Mouse (Mus musculus) ES-CJ7 (cell line): ENCODE measurements at regions not wholly inside any gene's neighbourhood (a gene's known extent, or its start where the extent isn't known, plus 50 kb on each side); places are given as distances from the start of the nearest gene placed in this dataset.

ENCODE experiments used
- DNase-seq: peaks from one replicate; pipeline ENCODE4 v3.0.0; 2011; ENCODE audit warnings: low read depth, low spot score

GRCm38 (mm10) chr4:72481748-72482147 is 281.0 kb upstream of the Tle1 start:
- DNase-seq: no peak

DNA sequence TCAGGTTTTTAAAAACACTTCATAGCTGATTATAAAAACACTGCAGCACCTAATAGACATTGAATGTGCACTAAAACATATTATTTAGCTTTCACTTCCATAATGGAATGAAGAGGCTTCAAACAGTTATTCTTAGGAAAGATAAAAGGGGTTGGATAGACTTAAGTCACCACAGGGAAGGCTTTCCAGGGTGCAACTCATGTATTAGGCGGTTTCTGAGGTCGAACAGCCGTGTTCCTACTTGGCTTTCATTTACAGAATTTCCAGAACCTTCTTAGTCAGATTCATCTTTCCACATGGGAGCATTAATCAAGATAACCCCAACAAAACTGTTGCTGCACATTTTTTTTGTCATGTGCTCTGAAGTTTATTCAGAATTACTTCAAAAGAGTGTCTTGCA is 279.8 kb upstream of the Tle1 start:
- DNase-seq: no peak

DNA sequence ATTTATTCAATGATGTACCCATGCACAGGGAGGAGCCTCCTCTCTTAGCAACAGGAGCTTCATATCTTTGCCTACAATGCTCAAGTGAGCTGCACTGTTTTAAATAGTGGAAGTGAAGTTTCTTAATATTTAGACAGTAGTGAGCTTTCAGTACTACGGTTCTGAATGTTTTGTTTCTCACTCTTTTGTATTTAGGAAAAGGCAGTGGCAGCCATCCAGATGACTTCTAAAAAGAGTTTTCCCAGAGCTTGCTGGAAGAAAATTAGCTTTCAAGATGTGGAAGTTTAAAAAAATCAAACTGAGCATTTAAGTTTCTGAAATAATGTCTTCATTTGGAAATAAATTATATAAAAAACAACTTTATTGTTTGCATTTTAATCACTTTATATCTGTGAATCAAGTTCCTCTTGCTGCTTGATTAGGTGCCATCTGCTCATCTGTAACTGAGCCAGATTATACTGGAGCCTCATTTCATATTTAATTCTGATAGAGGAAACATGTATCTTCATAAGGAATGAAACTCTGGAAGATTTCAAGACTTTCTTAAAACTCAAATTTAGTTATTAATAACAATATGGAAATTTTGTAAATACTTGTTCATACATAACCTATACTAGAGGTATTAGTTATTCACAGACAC is 268.6 kb upstream of the Tle1 start:
- no peak for DNase-seq

- DNase-seq: peak; percentile 3
These were observed 243.6 kb upstream of the Tle1 start for GRCm38 (mm10) chr4:72444177-72444770.

- DNase-seq: no peak
These were observed 236.6 kb upstream of the Tle1 start for GRCm38 (mm10) chr4:72437367-72437766.

- no peak for DNase-seq
These were observed 224.6 kb upstream of the Tle1 start for GRCm38 (mm10) chr4:72425316-72425715.

DNA sequence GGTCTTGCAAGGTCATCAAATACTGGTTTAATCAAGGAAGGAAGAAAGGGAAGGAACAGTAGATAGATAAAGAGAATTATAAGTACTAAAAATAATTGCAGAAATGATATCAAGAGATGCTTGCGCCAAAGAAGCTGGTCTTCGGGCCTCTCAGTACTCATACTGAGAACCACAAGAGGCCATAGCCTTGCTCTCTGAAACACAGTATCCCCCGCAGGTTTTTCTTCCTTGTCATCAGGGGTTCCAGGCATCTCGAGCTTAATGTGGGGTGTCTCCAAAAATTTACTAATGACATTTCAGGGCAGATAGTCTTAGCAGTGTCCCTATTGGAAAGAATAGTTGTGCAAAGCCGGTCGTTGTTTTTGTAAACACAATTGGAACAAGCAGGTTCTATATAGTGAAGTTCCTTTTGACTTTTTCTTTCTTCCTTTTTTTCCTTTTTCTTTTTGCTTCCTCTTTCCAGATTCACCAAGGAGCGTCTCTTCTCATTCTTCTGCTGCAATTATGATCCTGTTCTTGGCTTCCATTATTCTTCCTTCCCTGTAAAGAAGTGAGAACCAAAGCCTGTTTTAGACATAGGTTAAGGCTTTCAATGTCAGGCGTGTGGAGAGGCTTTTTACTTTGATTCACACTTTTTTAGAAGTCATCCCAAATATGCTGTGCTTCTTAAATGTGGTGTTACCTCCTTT is 211.5 kb upstream of the Tle1 start:
- DNase-seq: no peak

DNA sequence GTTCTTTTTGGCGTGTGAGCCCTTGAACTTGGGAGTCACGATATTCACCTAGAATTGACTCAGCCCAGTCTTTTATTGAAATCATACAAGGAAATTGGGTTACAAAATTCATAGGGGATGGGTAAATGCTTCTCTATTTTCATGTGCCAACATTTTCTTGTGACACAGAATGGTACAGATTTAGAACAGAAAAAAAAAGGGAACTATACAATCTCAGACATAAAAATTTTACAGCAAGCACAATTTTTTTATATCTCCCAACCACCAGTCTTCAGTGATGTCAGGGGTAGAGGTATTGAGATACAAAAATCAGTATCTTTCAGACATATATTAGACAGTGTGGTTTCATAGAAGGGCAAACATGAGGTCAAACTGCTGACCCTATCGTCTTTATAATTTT is 210.6 kb upstream of the Tle1 start:
- no peak for DNase-seq

GRCm38 (mm10) chr4:72400759-72401158 is 200.0 kb upstream of the Tle1 start:
- DNase-seq: no peak

GRCm38 (mm10) chr4:72391887-72392435 is 191.2 kb upstream of the Tle1 start:
- no peak for DNase-seq

DNA sequence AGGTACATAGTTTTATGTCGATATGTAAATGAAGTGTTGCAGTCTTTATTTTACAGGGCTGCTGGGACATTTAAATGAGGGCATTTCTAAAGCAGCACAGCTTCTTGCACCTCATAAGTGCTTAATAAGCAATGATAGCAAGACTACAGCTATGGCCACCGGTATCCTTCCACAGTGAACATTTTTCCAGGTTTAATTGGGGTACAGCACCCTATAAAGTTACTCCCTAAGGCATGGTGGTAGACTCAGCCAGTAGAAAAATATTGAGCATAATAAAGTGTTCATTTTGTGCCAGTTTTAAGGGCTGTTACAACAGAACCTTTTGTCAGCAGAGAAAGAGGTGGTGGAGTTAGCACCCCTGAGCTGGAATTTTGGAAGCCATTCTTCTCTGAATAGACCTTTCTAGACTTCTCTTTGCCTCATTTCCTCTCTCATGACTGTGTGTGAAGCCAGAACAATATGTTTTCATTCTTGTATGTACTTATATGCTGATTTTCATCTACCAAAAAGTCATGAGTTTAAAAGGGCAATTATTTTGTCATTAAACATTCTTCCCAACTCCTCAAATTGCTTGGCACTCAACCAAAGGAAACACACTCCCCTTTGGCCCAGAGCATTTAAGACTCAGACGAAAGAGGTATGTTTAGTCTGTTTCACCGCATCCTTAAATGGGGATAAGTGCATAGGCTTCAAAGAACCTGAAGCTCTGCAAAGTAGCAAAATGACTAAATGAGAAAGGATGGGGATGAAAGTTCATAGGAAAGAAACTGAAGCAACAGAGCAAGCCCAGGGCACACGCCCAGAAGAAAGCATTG is 189.3 kb upstream of the Tle1 start:
- no peak for DNase-seq

- no peak for DNase-seq
These were observed 184.2 kb upstream of the Tle1 start for GRCm38 (mm10) chr4:72384901-72385264.

DNA sequence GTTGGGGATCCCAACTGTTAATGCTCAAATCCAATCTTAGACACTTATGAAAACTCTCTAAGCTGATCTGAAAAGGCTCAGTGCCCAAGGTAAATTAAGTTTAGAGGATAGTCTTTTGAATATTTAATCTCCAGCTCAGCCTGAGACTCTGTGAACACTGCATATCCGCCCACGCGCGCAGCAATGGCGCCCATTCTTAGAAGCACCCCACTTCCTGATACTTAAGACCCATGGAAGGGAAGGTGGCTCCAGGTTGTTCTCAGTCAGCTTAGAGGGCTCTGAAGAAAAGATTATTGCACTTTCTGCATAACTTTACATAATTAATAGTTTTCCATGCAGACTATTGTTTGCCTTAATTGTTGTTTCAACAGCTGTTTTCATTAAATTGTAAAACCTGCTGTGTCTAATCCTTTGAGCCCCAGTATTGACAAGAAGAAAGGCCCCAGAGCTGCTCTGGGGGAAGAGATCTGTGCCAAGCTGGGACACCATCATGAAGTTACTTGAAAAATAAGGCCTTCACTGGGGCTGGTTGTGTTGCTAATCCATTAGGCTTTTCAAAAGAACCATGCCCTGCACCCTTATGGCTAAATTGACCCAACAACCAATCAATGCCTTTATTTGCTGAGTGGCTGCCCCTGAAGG is 183.7 kb upstream of the Tle1 start:
- no peak for DNase-seq

DNA sequence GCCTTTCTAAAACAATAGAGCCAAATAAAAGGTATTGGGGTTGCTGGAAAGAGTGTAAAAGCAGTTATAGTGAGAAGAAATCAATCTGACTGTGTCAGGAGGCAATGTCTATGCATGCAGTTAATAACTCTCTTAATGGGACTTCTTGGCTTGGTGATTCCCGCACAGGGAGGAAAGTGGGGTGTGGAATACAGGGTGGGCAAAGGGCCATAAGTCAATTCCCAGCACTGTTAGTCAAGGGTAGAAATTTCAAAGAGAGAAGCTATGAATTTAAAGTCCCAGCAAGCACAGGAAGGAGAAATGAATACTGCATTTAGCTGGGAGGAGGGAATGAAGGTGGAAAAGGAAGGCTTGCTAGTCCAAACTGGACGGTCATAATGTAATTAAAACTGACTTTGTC is 183.0 kb upstream of the Tle1 start:
- DNase-seq: no peak

- no peak for DNase-seq
These were observed 181.9 kb upstream of the Tle1 start for GRCm38 (mm10) chr4:72382517-72383147.

DNA sequence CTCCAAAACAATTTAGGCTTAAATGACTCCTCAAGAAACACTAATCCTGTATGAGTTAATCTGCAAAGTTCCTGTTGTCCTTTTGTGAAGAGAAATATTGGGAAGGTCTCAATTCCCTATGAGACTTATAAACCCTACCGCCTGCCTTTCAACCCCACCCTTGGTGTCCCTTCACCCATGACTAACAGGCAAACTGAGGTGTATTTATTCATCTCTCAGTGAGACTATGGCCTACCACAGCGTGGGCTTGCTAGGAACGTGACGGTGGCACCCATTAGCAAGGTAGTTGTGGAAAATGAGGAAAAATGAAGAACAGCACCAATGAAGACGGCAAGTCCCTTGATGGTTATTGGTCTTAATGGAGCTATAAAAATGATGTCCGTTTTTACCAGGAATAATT is 181.0 kb upstream of the Tle1 start:
- DNase-seq: no peak

DNA sequence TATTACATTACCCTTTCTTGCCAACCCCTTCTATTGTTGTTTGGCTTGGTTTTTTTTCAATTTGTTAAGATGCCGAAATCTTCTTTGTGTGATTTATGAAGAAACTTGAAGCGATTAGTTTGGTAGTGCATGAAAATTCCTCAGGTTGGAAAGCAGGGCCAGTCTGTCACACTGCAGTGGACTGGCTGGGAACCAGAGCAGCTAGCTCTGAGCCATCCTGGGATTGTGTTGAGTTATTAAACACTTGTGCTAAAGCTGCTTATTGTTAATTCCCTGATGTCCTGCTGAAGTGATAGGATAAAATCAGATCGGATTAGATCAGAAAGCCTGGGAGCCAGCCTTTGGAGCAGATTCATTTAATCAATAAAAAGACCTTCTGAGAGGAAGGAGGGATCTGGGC is 180.4 kb upstream of the Tle1 start:
- no peak for DNase-seq

- DNase-seq: no peak
These were observed 178.8 kb upstream of the Tle1 start for GRCm38 (mm10) chr4:72379515-72379914.

- DNase-seq: no peak
These were observed 178.3 kb upstream of the Tle1 start for GRCm38 (mm10) chr4:72379011-72379410.

DNA sequence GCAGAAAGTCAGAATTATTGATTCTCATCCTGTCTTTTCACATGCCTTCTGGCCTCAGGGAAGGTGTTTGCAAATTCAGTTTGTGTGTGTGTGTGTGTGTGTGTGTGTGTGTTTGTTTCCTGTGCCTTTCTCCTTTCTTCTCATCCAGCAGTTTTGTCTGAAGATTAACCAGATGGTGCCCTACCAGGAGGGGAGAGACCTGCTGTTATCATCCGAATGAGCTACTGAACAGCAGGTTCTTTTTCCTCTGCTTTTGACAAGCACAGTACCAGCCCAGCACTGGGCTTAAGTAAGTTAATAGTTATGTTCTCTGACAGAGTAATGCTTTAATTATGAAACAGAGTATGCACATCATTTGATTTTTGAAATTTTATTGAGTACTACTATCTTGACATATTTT is 176.8 kb upstream of the Tle1 start:
- DNase-seq: no peak

DNA sequence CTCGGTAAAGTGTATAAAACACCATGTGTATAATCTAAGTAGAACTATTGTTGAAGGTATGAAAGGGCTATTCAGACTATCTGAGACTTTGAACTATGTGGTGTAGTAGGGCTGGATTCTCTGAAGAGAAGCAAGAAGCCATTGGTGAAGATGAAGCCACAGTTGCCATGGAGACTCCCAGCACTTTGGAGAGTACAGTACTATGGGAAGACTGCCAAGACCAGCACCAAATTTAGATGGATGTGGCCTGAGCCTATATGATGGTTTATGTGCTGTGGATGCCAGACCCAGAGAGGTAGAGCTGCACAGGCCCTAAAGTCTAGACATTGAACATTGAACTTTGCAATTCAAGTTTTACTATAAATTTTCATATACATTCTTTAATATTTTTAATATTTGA is 151.3 kb upstream of the Tle1 start:
- no peak for DNase-seq
